Mouse (Mus musculus): ENCODE results near the gene Ifna6.

- TF ChIP-seq CTCF (IDR thresholded peaks at IDR 0.05; ENCODE audit: low read depth, low read length) = no peak
- no peak for TF ChIP-seq POLR2A (IDR thresholded peaks at IDR 0.05; ENCODE audit: borderline replicate concordance, low read depth, low read length)
Observed at GRCm38 (mm10) chr4:88830523-88830922, 3.3 kb downstream of the Ifna6 start.
